Mouse (Mus musculus) stomach, embryonic 14.5 days (tissue): Measurements from ENCODE around the gene Crygd. TPM values are rescaled to one million over a fixed set of nuclear protein-coding genes. Genes with fewer than 3 reads are reported as not detected.

ENCODE experiments used
- ATAC-seq: fragments of 200-750 bp; cut with Nextera tagmentation; 2 replicates; pipeline ENCODE4 v1.8.0; 2017; ENCODE audit warnings: low read depth, moderate TSS enrichment; ENCODE audit not compliant: insufficient number of reproducible peaks, insufficient read depth, low FRiP score
- H3K27ac ChIP-seq: fragments of 300-500 bp; sonication (generic); 2 replicates; pipeline ENCODE4 v1.5.1; 2014; ENCODE audit warnings: mild to moderate bottlenecking, low read length, moderate library complexity, mixed read lengths
- H3K27me3 ChIP-seq: fragments of 300-500 bp; sonication (generic); 2 replicates; pipeline ENCODE4 v1.6.1; 2014; ENCODE audit warnings: low read length, control low read depth, mixed read lengths; ENCODE audit not compliant: control insufficient read depth, insufficient read depth
- H3K36me3 ChIP-seq: fragments of 300-500 bp; sonication (generic); 2 replicates; pipeline ENCODE4 v1.6.1; 2014; ENCODE audit warnings: mild to moderate bottlenecking, control low read depth, low read length, moderate library complexity, mixed read lengths; ENCODE audit not compliant: control insufficient read depth, insufficient read depth
- H3K4me1 ChIP-seq: fragments of 300-500 bp; sonication (generic); 2 replicates; pipeline ENCODE4 v1.6.1; 2014; ENCODE audit warnings: low read length, control low read depth, mixed read lengths; ENCODE audit not compliant: control insufficient read depth, insufficient read depth
- H3K4me2 ChIP-seq: fragments of 300-500 bp; sonication (generic); replicated peaks from 2 replicates; pipeline ENCODE4 v1.6.1; 2014; ENCODE audit warnings: low read depth, low read length, control low read depth
- H3K4me3 ChIP-seq: fragments of 300-500 bp; sonication (generic); 2 replicates; pipeline ENCODE4 v1.5.1; 2014; ENCODE audit warnings: low read depth, low read length, control low read depth
- H3K9ac ChIP-seq: fragments of 300-500 bp; sonication (generic); replicated peaks from 2 replicates; pipeline ENCODE4 v1.6.1; 2014; ENCODE audit warnings: low read depth, mild to moderate bottlenecking, control low read depth, low read length, moderate library complexity, mixed read lengths
- H3K9me3 ChIP-seq: fragments of 300-500 bp; sonication (generic); 2 replicates; pipeline ENCODE4 v1.6.1; 2016; ENCODE audit warnings: low read depth, low read length, control low read depth; ENCODE audit not compliant: control insufficient read depth
- WGBS: fragments of 180-500 bp; shearing (Covaris S2); extraction: QIAGEN DNeasy Blood & Tissue Kit; methylation state at CpG from one replicate; pipeline ENCODE4 v1.1.7; 2014; 5-methylcytosine and 5-hydroxymethylcytosine counted together
- polyA plus RNA-seq: library from polyadenylated mRNA; unstranded; fragments of >200 nt; fragmentation: Nextera tagmentation; extraction: Ambion mirVana; gene quantifications from 2 replicates; pipeline ENCODE4 v1.2.1, GENCODE M21; 2014

Crygd gene
- not detected in 2 replicates for polyA plus RNA-seq

DNA sequence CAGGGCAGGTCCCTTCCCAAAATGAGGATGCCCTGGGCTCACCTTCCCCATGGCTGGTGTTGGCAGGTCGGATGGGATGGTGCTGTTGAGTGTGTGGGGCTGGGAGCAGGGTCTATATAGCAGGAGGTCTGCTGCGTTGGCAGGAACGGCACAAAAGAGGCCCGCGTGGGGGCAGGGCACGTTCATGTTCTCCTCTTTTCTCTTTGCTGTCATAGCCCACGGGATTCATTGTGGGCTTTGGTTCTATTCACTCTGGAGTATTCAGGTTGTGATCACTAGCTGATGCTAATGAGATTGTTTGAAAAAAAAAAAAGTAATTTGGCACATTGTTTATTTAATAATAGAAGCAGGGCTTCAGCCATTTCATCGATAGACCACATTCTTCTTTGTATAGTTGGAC, at the start of gene Crygd:
Gene Crygd (minus strand): TSS at position 101 of the 400 bp plus-strand sequence.
- WGBS: 83% methylated on average over 8 of the region's 8 CpGs
- no peaks in the 10 kb centered on the region for H3K4me1 ChIP-seq
- H3K4me3 ChIP-seq: no peak within 1 kb of the TSS
- no peak within 1 kb of the TSS for H3K4me2 ChIP-seq
- no peaks in the 10 kb centered on the region for H3K36me3 ChIP-seq
- ATAC-seq: no peak
- H3K9ac ChIP-seq: no peak within 1 kb of the TSS
- no peak within 1 kb of the TSS for H3K27ac ChIP-seq
- H3K9me3 ChIP-seq: no peaks in the 10 kb centered on the region
- H3K27me3 ChIP-seq: no peaks in the 10 kb centered on the region

DNA sequence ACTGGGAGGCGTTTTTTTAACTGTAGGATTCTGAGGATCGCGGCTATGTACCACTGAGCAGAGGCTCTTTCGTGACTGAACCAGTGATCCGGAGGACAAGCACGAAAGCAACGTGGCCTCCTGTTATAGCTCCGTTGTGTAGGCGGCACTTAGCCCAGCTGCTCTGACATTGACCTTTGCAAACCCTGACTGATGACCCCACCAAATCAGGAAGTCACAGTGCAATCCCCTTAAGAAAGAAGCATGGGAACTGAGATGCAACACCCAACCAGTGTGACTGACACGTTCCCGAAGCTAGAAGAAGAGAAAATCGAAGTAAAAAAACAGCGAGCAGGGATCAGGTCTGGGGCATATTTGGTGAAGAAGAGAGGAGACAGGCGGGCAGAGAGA, 49.5 kb upstream of the Crygd start:
- WGBS: 51% methylated on average over 14 of the region's 14 CpGs
- H3K27ac ChIP-seq: no peak overlapping the region
- no peaks in the 10 kb centered on the region for H3K36me3 ChIP-seq
- no peaks in the 10 kb centered on the region for H3K9me3 ChIP-seq
- H3K4me2 ChIP-seq: peak overlapping the region; percentile 33
- H3K27me3 ChIP-seq: no peaks in the 10 kb centered on the region
- H3K4me1 ChIP-seq: 0 out of 2 replicates have a peak, but pooled peaks cover 2% of the 10 kb centered on the region
- ATAC-seq: no peak; the same call in 1 of the 2 replicates
- no peak overlapping the region for H3K4me3 ChIP-seq
- H3K9ac ChIP-seq: no peak overlapping the region

DNA sequence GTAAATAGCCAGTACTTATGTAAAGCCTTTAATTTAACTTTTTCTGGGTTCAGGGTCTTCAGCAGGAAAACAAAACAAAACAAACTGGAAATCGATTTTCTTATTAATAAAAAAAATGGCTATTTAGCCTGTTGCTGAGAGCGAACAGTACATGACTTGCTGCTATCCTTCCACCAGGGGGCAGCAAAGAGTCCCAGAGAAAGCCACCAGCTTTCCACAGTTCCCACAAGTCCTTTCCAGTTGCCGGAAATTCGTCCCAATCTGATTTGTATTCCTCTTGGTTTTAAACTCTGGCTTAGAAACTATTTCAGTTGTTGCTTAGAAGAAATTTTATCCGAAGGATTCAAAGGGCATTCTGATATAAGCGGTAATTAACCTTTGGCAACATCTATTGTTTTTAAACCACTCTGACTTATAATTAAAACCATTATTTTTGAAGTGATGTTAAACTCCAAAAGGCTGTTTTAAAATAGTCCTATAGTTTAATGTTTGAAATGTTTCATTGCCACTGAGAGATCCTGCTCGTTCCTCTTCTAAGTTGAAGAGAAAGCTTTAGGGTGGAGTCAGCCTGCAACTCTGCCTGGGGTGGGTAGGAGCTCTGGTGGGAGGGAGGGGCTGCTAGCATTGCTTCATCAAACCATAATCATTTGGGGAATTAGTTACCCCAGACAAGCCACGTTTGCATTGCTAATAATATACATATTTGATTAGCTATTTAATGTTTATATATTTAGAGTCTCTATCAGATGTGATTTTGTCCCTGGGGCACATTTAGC, 49.0 kb upstream of the Crygd start:
- peak; percentile 73; the same call in 1 of the 2 replicates for ATAC-seq
- Histone ChIP-seq H3K9me3 (no peaks in the 10 kb centered on the region), H3K36me3 (no peaks in the 10 kb centered on the region), H3K27ac (no peak overlapping the region), H3K27me3 (no peaks in the 10 kb centered on the region), H3K9ac (no peak overlapping the region), H3K4me2 (peak overlapping the region; percentile 33), H3K4me3 (no peak overlapping the region), H3K4me1 (0 out of 2 replicates have a peak, but pooled peaks cover 2% of the 10 kb centered on the region)
- 11% methylated on average over 8 of the region's 8 CpGs for WGBS

DNA sequence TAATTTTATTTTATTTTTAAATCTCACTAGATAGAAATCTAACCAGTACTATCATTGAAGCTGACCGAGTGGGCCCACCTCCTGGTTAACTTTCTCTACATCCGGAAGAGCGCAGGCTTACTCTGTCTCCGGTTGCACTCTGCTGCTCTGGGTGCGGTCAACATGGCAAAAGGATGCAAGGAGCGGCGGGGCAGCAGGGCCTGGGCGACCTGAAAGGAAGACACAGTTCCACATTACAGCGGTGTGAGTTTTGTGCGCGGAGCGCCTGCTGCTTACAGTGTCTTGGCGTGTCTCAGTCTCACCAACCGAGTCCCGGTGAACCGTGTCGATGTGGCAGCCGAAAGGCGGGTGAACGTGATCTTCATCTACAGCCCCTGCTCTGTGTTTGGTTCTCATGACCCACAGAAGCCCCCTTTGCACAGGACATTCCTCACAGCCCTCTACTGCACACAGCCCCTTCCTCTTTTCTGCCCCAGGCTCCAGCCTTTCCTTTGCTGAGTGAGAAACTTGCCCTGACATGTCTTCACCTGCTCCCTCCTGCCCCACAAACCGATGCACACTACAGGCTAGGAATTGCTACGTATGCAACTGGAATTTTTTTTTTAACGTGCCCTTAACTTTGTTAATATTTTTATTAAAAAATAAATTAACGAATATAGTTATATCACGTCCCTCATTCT, 46.6 kb upstream of the Crygd start:
- ATAC-seq: no peak
- H3K27me3 ChIP-seq: no peaks in the 10 kb centered on the region
- no peaks in the 10 kb centered on the region for H3K36me3 ChIP-seq
- H3K4me1 ChIP-seq: 0 out of 2 replicates have a peak, but pooled peaks cover 2% of the 10 kb centered on the region
- H3K4me3 ChIP-seq: no peak overlapping the region
- no peak overlapping the region for H3K27ac ChIP-seq
- no peak overlapping the region for H3K9ac ChIP-seq
- no peak overlapping the region for H3K4me2 ChIP-seq
- no peaks in the 10 kb centered on the region for H3K9me3 ChIP-seq
- 73% methylated on average over 25 of the region's 25 CpGs for WGBS

DNA sequence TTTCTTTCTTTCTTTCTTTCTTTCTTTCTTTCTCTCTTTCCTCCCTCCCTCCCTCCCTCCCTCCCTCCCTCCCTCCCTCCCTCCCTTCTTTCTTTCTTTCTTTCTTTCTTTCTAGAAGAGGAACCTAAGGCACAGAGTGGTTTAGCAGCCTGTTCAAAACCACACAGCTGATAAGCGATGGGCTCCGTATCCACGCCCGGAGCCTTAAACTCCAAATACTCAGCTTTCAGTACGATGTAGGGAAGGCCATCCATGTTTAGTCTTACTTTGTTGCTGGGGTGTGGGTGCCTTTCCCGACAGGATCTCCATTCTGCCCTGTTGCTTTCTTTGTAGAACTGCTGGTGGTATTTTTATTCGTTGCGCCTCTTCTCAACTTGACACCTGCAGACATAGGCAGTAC, 45.9 kb upstream of the Crygd start:
- H3K4me2 ChIP-seq: no peak overlapping the region
- WGBS: 88% methylated on average over 8 of the region's 8 CpGs
- no peak overlapping the region for H3K27ac ChIP-seq
- H3K27me3 ChIP-seq: no peaks in the 10 kb centered on the region
- no peaks in the 10 kb centered on the region for H3K9me3 ChIP-seq
- H3K4me3 ChIP-seq: no peak overlapping the region
- ATAC-seq: no peak
- H3K9ac ChIP-seq: no peak overlapping the region
- 0 out of 2 replicates have a peak, but pooled peaks cover 2% of the 10 kb centered on the region for H3K4me1 ChIP-seq
- no peaks in the 10 kb centered on the region for H3K36me3 ChIP-seq

DNA sequence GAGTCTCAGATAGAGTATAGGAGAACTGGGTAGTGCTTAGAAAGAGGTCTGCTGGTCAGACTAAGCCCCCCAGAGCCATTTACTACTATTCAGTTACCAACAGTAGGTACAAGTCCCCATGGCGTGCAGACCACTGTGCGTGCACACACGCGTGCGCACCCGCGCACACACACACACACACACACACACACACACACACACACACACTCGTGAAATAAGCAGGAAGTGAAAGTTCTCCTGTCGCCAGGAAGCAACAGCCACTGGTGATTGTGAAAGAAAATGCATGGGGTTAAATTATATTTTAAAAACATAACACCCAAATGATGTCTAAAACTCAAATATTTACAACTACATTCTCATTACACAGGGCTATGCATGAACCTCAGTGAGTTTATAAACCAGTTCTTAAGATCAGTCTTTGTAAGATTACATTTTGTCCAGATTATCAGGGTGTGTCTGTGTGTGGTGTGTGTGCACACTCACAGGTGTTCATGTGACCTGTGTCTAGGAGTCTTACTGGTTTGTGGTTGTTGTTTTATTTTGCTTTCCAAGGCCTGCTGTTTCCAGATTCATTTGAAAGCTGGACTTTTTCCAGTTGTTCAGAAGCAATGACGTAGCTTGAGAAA, 44.5 kb upstream of the Crygd start:
- Histone ChIP-seq H3K27me3 (no peaks in the 10 kb centered on the region), H3K9me3 (no peaks in the 10 kb centered on the region), H3K4me3 (no peak overlapping the region), H3K27ac (no peak overlapping the region), H3K36me3 (no peaks in the 10 kb centered on the region), H3K4me1 (0 out of 2 replicates have a peak, but pooled peaks cover 2% of the 10 kb centered on the region), H3K4me2 (no peak overlapping the region), H3K9ac (no peak overlapping the region)
- 91% methylated on average over 10 of the region's 10 CpGs for WGBS
- no peak for ATAC-seq

DNA sequence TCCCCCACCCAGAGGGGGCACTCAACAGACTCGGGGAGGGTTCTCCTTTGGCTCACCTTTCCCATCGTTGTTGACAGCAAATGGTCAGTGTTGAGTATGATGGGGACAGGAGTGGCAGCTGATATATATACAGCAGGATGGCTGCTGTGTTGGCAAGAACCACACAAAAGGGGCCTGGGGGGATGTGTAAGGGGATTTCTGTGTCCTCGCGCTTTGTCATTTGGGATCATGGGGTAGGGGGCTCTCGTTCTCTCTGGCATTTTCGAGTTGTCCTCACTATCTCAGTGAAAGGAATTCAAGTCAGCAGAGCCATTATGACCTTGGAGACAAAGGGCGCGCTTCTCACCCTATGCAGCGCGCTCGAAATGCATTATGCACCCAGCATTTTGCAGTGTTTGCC, 40.0 kb upstream of the Crygd start, which contains the start of gene Cryga:
Gene Cryga (minus strand): TSS at position 101 of the 400 bp plus-strand sequence.
- no peaks in the 10 kb centered on the region for H3K27me3 ChIP-seq
- H3K4me1 ChIP-seq: no peaks in the 10 kb centered on the region
- H3K4me3 ChIP-seq: no peak within 1 kb of the TSS
- H3K36me3 ChIP-seq: no peaks in the 10 kb centered on the region
- 90% methylated on average over 11 of the region's 11 CpGs for WGBS
- no peaks in the 10 kb centered on the region for H3K9me3 ChIP-seq
- H3K27ac ChIP-seq: no peak within 1 kb of the TSS
- H3K9ac ChIP-seq: no peak within 1 kb of the TSS
- ATAC-seq: no peak
- no peak within 1 kb of the TSS for H3K4me2 ChIP-seq

DNA sequence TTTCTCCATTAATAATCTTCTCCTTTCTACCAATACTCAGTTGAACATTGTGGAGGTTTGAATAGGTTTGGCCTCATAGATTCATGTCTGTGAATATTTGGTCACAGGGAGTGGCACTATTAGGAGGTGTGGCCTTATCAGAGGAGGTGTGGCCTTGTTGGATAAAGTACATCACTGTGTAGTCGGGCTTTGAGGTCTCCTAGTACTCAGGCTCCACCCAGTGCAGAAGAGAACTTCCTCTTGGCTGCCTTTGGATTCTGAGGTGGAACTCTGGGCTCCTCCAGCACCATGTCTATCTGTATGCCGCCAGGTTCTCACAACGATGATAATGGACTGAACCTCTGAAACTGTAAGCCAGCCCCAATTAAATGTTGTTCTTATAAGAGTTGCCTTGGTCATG, 33.7 kb upstream of the Crygd start:
- Histone ChIP-seq H3K4me3 (no peak overlapping the region), H3K4me2 (no peak overlapping the region), H3K27me3 (no peaks in the 10 kb centered on the region), H3K36me3 (no peaks in the 10 kb centered on the region), H3K9me3 (no peaks in the 10 kb centered on the region), H3K27ac (no peak overlapping the region), H3K9ac (no peak overlapping the region), H3K4me1 (no peaks in the 10 kb centered on the region)
- no peak for ATAC-seq
- WGBS: 81% methylated on average over 3 of the region's 3 CpGs
